Mouse (Mus musculus): Measurements from ENCODE around the gene Tinag. TPM values are rescaled to one million over a fixed set of nuclear protein-coding genes. Genes with fewer than 3 reads are reported as not detected.

Gene Tinag
- polyA plus RNA-seq, 2 experiments = 0.13 to 0.27 TPM

DNA sequence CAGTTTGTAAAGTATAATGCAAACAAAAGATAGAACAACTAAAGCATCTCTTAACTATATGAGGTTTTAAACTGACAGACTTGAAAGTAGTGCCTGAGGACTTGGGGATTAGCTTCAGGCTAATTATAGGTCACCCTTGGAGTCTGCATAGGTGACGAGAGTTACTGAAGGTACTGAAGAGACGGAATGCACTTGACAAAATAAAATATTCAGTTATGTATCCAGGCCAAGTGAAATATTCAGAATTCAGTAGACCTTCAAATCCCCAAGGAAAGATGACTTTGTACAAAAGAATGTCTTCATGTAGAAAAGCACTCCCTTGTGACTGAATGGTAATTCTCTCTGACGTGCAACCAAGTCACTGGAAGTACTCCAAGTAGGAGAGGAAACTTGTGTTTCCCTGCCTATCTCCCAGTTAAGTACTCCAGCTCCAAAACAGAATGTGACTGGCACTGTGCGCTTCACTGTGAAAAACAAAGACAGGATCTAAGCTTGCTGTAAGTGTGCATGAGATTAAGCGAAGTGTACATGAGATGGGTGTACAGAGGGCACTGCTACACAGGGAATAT is 130.4 kb downstream of the Tinag start:
- no peaks in the 10 kb centered on the region for H3K9me3 ChIP-seq (ENCODE audit: control insufficient read depth, low read length)
- no peak overlapping the region for H3K27ac ChIP-seq
- H3K4me3 ChIP-seq (ENCODE audit: insufficient read depth in 1 of 2, low read depth in 2 of 2, low read length in 2 of 2) = no peak overlapping the region
- DNase-seq (ENCODE audit: low read depth in 3 of 3, low spot score in 3 of 3) (no peak), ATAC-seq (ENCODE audit: insufficient read depth) (no peak)
- TF ChIP-seq EP300 (IDR thresholded peaks at IDR 0.05; ENCODE audit: low read depth) (no peak), CTCF (IDR thresholded peaks at IDR 0.05; ENCODE audit: low read depth) (no peak)
- WGBS (ENCODE audit: insufficient replicate concordance) = 66% methylated on average over 5 of the region's 5 CpGs
- no peak overlapping the region for H3K4me2 ChIP-seq (ENCODE audit: low read depth)
- H3K36me3 ChIP-seq (replicated peaks; ENCODE audit: control insufficient read depth, insufficient read depth, low read depth) = no peaks in the 10 kb centered on the region
- H3K27me3 ChIP-seq (ENCODE audit: control insufficient read depth, insufficient read depth, low read length) = no peaks in the 10 kb centered on the region
- no peaks in the 10 kb centered on the region for H3K4me1 ChIP-seq (replicated peaks; ENCODE audit: control insufficient read depth in 2 of 2, insufficient read depth in 2 of 2, low read length in 1 of 2)
- no peak overlapping the region for H3K9ac ChIP-seq (replicated peaks)

Measured in liver, embryonic 14.5 days (tissue).